Mouse (Mus musculus): ENCODE results near the gene Taf1. TPM values are rescaled to one million over a fixed set of nuclear protein-coding genes. Genes with fewer than 3 reads are reported as not detected.

The Taf1 gene
- polyA plus RNA-seq, 1 experiment from 2014 or later = 12.2 TPM

Other genes with a start within 250 kb of the Taf1 start
- 12.9 and 14.3 TPM in 2 replicates for gene Nlgn3, start 233.6 kb upstream of the Taf1 start, polyA plus RNA-seq (2015; fragmentation: Nextera tagmentation; extraction: Ambion mirVana)
- 0.15 and 0.21 TPM in 2 replicates for gene Gjb1, start 156.4 kb upstream of the Taf1 start, polyA plus RNA-seq (2015; fragmentation: Nextera tagmentation; extraction: Ambion mirVana)
- gene Zmym3, start 111.9 kb upstream of the Taf1 start, polyA plus RNA-seq (2015; fragmentation: Nextera tagmentation; extraction: Ambion mirVana) = 31.0 and 33.5 TPM in 2 replicates
- 342 and 352 TPM in 2 replicates for gene Nono, start 103.4 kb upstream of the Taf1 start, polyA plus RNA-seq (2015; fragmentation: Nextera tagmentation; extraction: Ambion mirVana)
- gene Itgb1bp2, start 83.6 kb upstream of the Taf1 start, polyA plus RNA-seq (2015; fragmentation: Nextera tagmentation; extraction: Ambion mirVana) = 37.1 and 115 TPM in 2 replicates
- gene Ogt, start 107.3 kb downstream of the Taf1 start, polyA plus RNA-seq (2015; fragmentation: Nextera tagmentation; extraction: Ambion mirVana) = 143 and 144 TPM in 2 replicates
- gene Cxcr3, start 201.5 kb downstream of the Taf1 start, polyA plus RNA-seq (2015; fragmentation: Nextera tagmentation; extraction: Ambion mirVana) = 0.22 and 0.32 TPM in 2 replicates

All from limb, embryonic 15.5 days (tissue).